Mouse (Mus musculus): ENCODE measurements around the gene Tlr9. TPM values are rescaled to one million over a fixed set of nuclear protein-coding genes. Genes with fewer than 3 reads are reported as not detected.

Gene Tlr9
- polyA plus RNA-seq, 1 experiment from 2014 or later, result not detected

- ATAC-seq (replicated peaks; ENCODE audit: low FRiP score) (no peak), DNase-seq (ENCODE audit: low spot score) (no peak)
- 86% methylated on average over 19 of the region's 19 CpGs for WGBS
- Histone ChIP-seq H3K4me1 (replicated peaks; ENCODE audit: control insufficient read depth, insufficient read depth, low read length) (peaks cover 3% of the 10 kb centered on the region; the same call in 1 of the 2 replicates), H3K4me3 (ENCODE audit: low read depth, low read length) (no peak overlapping the region), H3K36me3 (ENCODE audit: control insufficient read depth, insufficient read depth, low read length) (peaks cover 7% of the 10 kb centered on the region), H3K27ac (ENCODE audit: low read depth, low read length) (no peak overlapping the region), H3K9me3 (ENCODE audit: control insufficient read depth, low read length) (no peaks in the 10 kb centered on the region), H3K4me2 (ENCODE audit: low read depth, low read length, severe bottlenecking) (no peak overlapping the region), H3K9ac (ENCODE audit: low read length) (no peak overlapping the region), H3K27me3 (ENCODE audit: control insufficient read depth, insufficient read depth, low read length) (no peaks in the 10 kb centered on the region)
Observed at GRCm38 (mm10) chr9:106242813-106243488, 20.6 kb downstream of the Tlr9 start.

DNA sequence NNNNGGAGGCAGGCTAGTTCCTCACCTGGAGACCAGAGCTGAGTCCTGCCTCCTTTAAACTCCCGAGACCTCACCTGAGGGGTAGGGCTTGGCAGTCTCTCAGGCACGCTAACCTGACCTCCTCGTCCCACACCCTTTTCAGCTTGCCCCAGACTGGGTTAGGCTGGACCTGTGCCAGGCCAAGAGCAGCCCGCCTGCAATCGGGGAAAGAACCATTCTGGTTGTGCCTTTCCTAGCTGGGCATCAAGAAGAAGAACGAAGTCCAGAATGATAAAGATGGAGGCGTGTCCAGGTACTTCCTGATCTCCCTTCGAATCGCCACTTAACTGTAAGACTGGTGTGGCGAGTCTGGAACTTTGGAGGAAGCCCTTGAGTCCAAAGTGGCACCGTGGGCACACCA lies 27.2 kb downstream of the Tlr9 start:
- Histone ChIP-seq H3K4me2 (ENCODE audit: low read depth, low read length, severe bottlenecking) (no peak overlapping the region), H3K4me1 (replicated peaks; ENCODE audit: control insufficient read depth, insufficient read depth, low read length) (peaks cover 3% of the 10 kb centered on the region; the same call in 1 of the 2 replicates), H3K27me3 (ENCODE audit: control insufficient read depth, insufficient read depth, low read length) (no peaks in the 10 kb centered on the region), H3K9ac (ENCODE audit: low read length) (no peak overlapping the region), H3K9me3 (ENCODE audit: control insufficient read depth, low read length) (no peaks in the 10 kb centered on the region), H3K27ac (ENCODE audit: low read depth, low read length) (no peak overlapping the region), H3K4me3 (ENCODE audit: low read depth, low read length) (no peak overlapping the region), H3K36me3 (ENCODE audit: control insufficient read depth, insufficient read depth, low read length) (no peaks in the 10 kb centered on the region)
- DNase-seq (ENCODE audit: low spot score) (no peak), ATAC-seq (replicated peaks; ENCODE audit: low FRiP score) (no peak)
- WGBS, result 91% methylated on average over 11 of the region's 11 CpGs

DNA sequence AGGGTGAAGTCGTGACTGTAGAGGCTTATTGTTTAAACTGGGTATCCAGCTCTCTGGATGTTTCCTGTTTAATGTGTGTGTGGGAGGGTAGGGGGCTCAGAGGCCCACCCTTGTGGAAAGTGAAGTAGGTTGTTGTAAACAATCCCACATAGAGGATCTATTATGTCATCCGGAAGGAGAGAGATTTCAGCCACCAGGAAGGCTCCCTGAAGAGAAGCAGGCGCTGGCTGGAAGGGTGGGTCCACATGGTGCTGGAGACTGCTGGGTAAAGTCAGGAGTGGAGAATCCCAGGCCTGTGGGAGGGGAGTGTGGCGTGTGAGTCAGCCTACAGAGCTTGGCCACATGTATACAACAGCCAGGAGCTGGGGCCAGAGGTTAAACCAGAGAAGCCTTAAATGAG lies 27.8 kb downstream of the Tlr9 start:
- Histone ChIP-seq H3K4me1 (replicated peaks; ENCODE audit: control insufficient read depth, insufficient read depth, low read length) (peaks cover 3% of the 10 kb centered on the region; the same call in 1 of the 2 replicates), H3K4me2 (ENCODE audit: low read depth, low read length, severe bottlenecking) (no peak overlapping the region), H3K27me3 (ENCODE audit: control insufficient read depth, insufficient read depth, low read length) (no peaks in the 10 kb centered on the region), H3K4me3 (ENCODE audit: low read depth, low read length) (no peak overlapping the region), H3K36me3 (ENCODE audit: control insufficient read depth, insufficient read depth, low read length) (no peaks in the 10 kb centered on the region), H3K9me3 (ENCODE audit: control insufficient read depth, low read length) (no peaks in the 10 kb centered on the region), H3K27ac (ENCODE audit: low read depth, low read length) (no peak overlapping the region), H3K9ac (ENCODE audit: low read length) (no peak overlapping the region)
- ATAC-seq (replicated peaks; ENCODE audit: low FRiP score) (no peak), DNase-seq (ENCODE audit: low spot score) (no peak)
- 64% methylated on average over 4 of the region's 4 CpGs for WGBS

DNA sequence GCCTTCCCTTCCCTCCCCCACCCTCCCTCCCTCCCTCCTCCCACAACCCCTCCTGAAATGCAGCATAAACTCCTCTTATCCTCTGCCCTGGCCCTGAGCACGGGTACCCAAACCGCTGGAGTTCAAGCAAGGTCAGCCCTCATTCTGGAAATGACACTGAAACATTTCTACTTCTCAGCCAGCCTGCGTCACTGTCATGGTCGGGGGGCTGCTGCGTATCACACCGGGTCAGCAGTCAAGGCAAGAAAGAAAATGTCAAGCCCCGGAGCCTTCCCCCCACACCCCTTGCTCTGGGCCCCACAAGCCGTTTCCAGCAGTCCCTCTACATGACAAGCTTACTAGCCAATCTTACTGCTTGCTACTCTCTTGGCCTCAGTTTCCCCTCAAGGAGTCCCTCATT lies 28.7 kb downstream of the Tlr9 start:
- Histone ChIP-seq H3K4me1 (replicated peaks; ENCODE audit: control insufficient read depth, insufficient read depth, low read length) (peaks cover 3% of the 10 kb centered on the region; the same call in 1 of the 2 replicates), H3K4me2 (ENCODE audit: low read depth, low read length, severe bottlenecking) (no peak overlapping the region), H3K36me3 (ENCODE audit: control insufficient read depth, insufficient read depth, low read length) (no peaks in the 10 kb centered on the region), H3K27ac (ENCODE audit: low read depth, low read length) (no peak overlapping the region), H3K4me3 (ENCODE audit: low read depth, low read length) (no peak overlapping the region), H3K27me3 (ENCODE audit: control insufficient read depth, insufficient read depth, low read length) (no peaks in the 10 kb centered on the region), H3K9me3 (ENCODE audit: control insufficient read depth, low read length) (no peaks in the 10 kb centered on the region), H3K9ac (ENCODE audit: low read length) (no peak overlapping the region)
- no peak for ATAC-seq (replicated peaks; ENCODE audit: low FRiP score)
- DNase-seq (ENCODE audit: low spot score), result no peak
- WGBS, result 84% methylated on average over 8 of the region's 8 CpGs

- Histone ChIP-seq H3K4me3 (ENCODE audit: low read depth, low read length) (no peak overlapping the region), H3K27ac (ENCODE audit: low read depth, low read length) (no peak overlapping the region), H3K4me1 (replicated peaks; ENCODE audit: control insufficient read depth, insufficient read depth, low read length) (no peaks in the 10 kb centered on the region), H3K4me2 (ENCODE audit: low read depth, low read length, severe bottlenecking) (no peak overlapping the region), H3K9ac (ENCODE audit: low read length) (no peak overlapping the region), H3K9me3 (ENCODE audit: control insufficient read depth, low read length) (no peaks in the 10 kb centered on the region), H3K27me3 (ENCODE audit: control insufficient read depth, insufficient read depth, low read length) (no peaks in the 10 kb centered on the region), H3K36me3 (ENCODE audit: control insufficient read depth, insufficient read depth, low read length) (no peaks in the 10 kb centered on the region)
- DNase-seq (ENCODE audit: low spot score), result no peak
- WGBS, result 84% methylated on average over 2 of the region's 2 CpGs
- no peak for ATAC-seq (replicated peaks; ENCODE audit: low FRiP score)
Observed at GRCm38 (mm10) chr9:106254001-106254400, 31.6 kb downstream of the Tlr9 start.

DNA sequence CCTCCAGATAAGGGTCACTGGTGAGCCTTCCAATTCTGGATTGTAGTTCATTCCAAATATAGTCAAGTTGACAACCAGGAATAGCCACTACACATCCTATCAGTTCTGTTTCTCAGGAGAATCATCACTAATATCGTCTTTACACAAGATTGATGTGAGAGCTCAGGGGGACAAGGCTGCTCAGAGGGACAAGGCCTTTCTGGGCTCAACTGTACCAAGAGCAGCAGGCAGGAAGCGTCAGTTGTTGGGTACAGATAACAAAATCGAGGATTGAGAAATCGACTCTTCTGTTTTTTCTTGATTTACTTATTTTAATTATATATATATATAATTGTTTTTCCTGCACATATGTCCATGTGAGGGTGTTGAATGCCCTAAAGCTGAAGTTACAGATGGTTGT lies 36.0 kb downstream of the Tlr9 start:
- Histone ChIP-seq H3K9me3 (ENCODE audit: control insufficient read depth, low read length) (no peaks in the 10 kb centered on the region), H3K27me3 (ENCODE audit: control insufficient read depth, insufficient read depth, low read length) (no peaks in the 10 kb centered on the region), H3K27ac (ENCODE audit: low read depth, low read length) (no peak overlapping the region), H3K4me2 (ENCODE audit: low read depth, low read length, severe bottlenecking) (no peak overlapping the region), H3K36me3 (ENCODE audit: control insufficient read depth, insufficient read depth, low read length) (no peaks in the 10 kb centered on the region), H3K9ac (ENCODE audit: low read length) (no peak overlapping the region), H3K4me3 (ENCODE audit: low read depth, low read length) (no peak overlapping the region), H3K4me1 (replicated peaks; ENCODE audit: control insufficient read depth, insufficient read depth, low read length) (no peaks in the 10 kb centered on the region)
- no peak for ATAC-seq (replicated peaks; ENCODE audit: low FRiP score)
- WGBS, result 89% methylated on average over 4 of the region's 4 CpGs
- DNase-seq (ENCODE audit: low spot score), result no peak

DNA sequence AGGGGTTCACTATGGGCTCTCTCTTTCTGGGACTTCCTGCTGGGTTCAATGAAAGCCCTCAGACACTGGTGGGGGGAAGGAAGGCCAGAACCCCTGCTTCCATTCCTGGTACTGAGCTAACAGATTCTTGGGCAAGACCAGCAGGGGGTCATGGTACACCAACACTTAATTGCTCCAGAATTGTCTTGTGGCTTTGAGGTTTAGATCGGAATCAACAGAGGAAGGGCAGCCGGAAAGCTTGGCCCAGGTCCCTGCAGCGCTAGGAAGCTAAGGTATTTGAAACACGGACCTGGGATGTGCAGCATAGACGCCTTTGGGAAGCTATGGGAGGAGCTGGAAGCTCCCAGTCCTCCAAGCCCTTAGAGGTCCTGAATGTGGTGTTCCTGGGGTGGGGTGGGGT lies 36.6 kb downstream of the Tlr9 start:
- Histone ChIP-seq H3K27ac (ENCODE audit: low read depth, low read length) (no peak overlapping the region), H3K9me3 (ENCODE audit: control insufficient read depth, low read length) (no peaks in the 10 kb centered on the region), H3K27me3 (ENCODE audit: control insufficient read depth, insufficient read depth, low read length) (no peaks in the 10 kb centered on the region), H3K4me3 (ENCODE audit: low read depth, low read length) (no peak overlapping the region), H3K9ac (ENCODE audit: low read length) (no peak overlapping the region), H3K4me2 (ENCODE audit: low read depth, low read length, severe bottlenecking) (no peak overlapping the region), H3K36me3 (ENCODE audit: control insufficient read depth, insufficient read depth, low read length) (no peaks in the 10 kb centered on the region), H3K4me1 (replicated peaks; ENCODE audit: control insufficient read depth, insufficient read depth, low read length) (no peaks in the 10 kb centered on the region)
- ATAC-seq (replicated peaks; ENCODE audit: low FRiP score), result no peak
- DNase-seq (ENCODE audit: low spot score), result no peak
- 61% methylated on average over 5 of the region's 5 CpGs for WGBS

DNA sequence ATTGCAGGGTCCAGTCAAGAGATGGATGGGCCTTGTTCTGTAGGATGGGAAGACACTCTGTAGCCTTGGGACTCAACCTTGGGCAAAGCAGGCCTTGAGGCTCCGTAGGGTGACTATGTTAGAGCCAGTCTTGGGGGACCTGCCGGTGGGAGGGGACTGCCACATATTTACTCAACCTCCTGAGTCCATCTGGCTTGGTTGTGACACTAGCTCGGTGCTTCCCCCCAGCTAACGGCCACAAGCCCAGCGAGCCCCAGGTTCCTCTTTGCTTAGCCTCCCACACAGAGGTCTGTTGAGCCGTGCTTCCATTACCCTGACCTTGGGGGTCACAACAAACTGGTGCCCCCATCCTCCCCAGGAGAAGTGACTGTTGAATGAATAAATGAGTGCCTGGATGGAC lies 38.7 kb downstream of the Tlr9 start:
- Histone ChIP-seq H3K4me2 (ENCODE audit: low read depth, low read length, severe bottlenecking) (no peak overlapping the region), H3K4me3 (ENCODE audit: low read depth, low read length) (no peak overlapping the region), H3K27ac (ENCODE audit: low read depth, low read length) (no peak overlapping the region), H3K9me3 (ENCODE audit: control insufficient read depth, low read length) (no peaks in the 10 kb centered on the region), H3K9ac (ENCODE audit: low read length) (no peak overlapping the region), H3K27me3 (ENCODE audit: control insufficient read depth, insufficient read depth, low read length) (no peaks in the 10 kb centered on the region), H3K36me3 (ENCODE audit: control insufficient read depth, insufficient read depth, low read length) (no peaks in the 10 kb centered on the region), H3K4me1 (replicated peaks; ENCODE audit: control insufficient read depth, insufficient read depth, low read length) (no peaks in the 10 kb centered on the region)
- ATAC-seq (replicated peaks; ENCODE audit: low FRiP score) (no peak), DNase-seq (ENCODE audit: low spot score) (no peak)
- 90% methylated on average over 6 of the region's 6 CpGs for WGBS

GRCm38 (mm10) chr9:106261491-106261890 lies 39.1 kb downstream of the Tlr9 start:
- DNase-seq (ENCODE audit: low spot score) (no peak), ATAC-seq (replicated peaks; ENCODE audit: low FRiP score) (no peak)
- H3K27me3 ChIP-seq (ENCODE audit: control insufficient read depth, insufficient read depth, low read length), result no peaks in the 10 kb centered on the region
- H3K36me3 ChIP-seq (ENCODE audit: control insufficient read depth, insufficient read depth, low read length), result no peaks in the 10 kb centered on the region
- 83% methylated on average over 3 of the region's 3 CpGs for WGBS
- no peak overlapping the region for H3K4me3 ChIP-seq (ENCODE audit: low read depth, low read length)
- H3K9me3 ChIP-seq (ENCODE audit: control insufficient read depth, low read length), result no peaks in the 10 kb centered on the region
- H3K9ac ChIP-seq (ENCODE audit: low read length), result no peak overlapping the region
- no peak overlapping the region for H3K27ac ChIP-seq (ENCODE audit: low read depth, low read length)
- no peak overlapping the region for H3K4me2 ChIP-seq (ENCODE audit: low read depth, low read length, severe bottlenecking)
- H3K4me1 ChIP-seq (replicated peaks; ENCODE audit: control insufficient read depth, insufficient read depth, low read length), result no peaks in the 10 kb centered on the region

Data from forebrain, embryonic 11.5 days (tissue).